Mouse (Mus musculus) left cerebral cortex, adult 2 months (tissue): ENCODE data around the gene Doxl2. TPM values are rescaled to one million over a fixed set of nuclear protein-coding genes. Genes with fewer than 3 reads are reported as not detected.

Experiments
- DNase-seq, 2 experiments: peaks; one replicate each; pipeline ENCODE4 v3.0.0; 2021 to 2022; ENCODE audit warnings: low spot score in 2 of 2, mixed read lengths in 1 of 2; ENCODE audit errors: extremely low spot score in 1 of 2
- H3K27ac ChIP-seq: fragments of 200-600 bp; 2 replicates; pipeline ENCODE4 v1.8.1; 2022
- H3K4me3 ChIP-seq: fragments of 200-600 bp; 2 replicates; pipeline ENCODE4 v1.8.1; 2022
- CTCF ChIP-seq: fragments of 200-600 bp; IDR thresholded peaks from 2 replicates; pipeline ENCODE4 v1.8.1; 2022; ENCODE audit warnings: antibody characterized with exemption, mild to moderate bottlenecking, moderate library complexity
- intact Hi-C: fragments of 180-260 bp; cut with DNase I; formaldehyde crosslinking; loops from one replicate; pipeline ENCODE4 v1.15.1; 2025
- total RNA-seq, 2 experiments: library from RNA; stranded (reverse); gene quantifications; 2 replicates each; pipeline ENCODE4 v1.2.3; 2021

Gene Doxl2
- total RNA-seq, 2 experiments from 2014 or later, result not detected

DNA sequence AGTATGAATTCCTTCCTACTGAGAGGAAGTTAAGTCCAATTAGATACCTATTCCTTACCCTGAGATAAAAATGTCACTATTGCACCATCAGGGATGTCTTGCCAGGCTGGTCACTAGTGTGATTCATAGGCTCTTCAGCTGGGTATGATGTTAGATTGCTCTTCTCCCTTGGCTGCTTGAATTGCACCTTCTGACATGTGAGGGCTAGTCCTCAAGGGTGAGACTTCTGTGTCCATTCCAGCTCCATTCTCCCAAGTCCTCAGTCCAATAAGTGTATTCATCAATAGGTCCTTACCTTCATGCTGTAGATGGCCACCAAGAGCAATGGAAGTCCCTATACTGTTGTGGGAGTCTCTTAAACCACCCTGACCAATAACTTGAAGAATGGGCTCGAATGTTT, 4.9 kb downstream of the Doxl2 start:
- H3K4me3 ChIP-seq, result no peak overlapping the region
- intact Hi-C loops, result no loop called here
- no peak for TF ChIP-seq CTCF
- no peak for DNase-seq
- H3K27ac ChIP-seq, result no peak overlapping the region

DNA sequence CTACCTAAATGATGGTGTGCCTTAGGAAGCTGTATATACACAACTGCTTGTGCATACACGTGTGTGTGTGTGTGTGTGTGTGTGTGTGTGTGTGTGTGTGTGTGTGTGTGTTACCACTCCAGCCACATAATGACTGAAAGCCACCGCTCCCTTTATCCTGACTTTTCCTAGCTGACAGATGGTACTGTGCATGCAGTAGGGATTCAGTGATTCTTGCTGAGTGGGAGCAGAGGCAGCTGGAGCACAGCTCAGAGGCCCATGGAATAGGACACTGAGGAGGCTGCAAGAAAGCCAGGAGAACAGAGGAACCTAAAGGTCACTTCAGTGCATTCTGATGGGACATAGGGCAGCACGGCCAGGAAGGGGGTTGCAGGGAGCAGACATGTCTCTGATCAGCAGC, 7.5 kb downstream of the Doxl2 start:
- DNase-seq, result no peak
- intact Hi-C loops, result no loop called here
- no peak for TF ChIP-seq CTCF

DNA sequence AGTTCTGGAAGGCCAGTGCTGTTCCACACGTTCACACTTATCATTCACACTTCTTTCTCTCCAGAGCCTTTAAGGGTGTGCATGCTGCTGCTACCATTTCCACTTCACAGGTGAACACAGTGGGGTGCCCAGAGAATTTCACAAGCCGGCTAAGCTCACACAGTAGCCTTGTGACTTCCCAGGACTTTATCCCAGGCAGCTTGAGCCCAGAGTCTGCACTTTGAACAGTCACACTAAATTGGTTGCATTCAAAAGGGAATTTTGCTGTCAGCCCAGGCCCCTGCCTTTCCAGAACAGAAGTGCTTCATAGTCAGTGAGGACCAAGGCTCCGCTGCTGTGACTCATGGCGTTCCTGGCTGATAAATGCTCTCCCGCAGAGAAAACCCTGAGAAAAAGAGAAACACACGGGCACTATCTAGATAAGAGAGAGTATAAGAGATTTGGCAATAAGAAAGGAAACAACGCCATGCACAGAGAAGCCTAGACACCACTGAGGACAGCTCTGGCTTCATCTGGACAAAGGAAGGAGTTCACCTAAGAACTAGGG, 11.8 kb downstream of the Doxl2 start, which contains the start of gene Svs1:
Svs1 (plus strand) TSS at position 418 of the 547 bp plus-strand sequence.
- no peak for TF ChIP-seq CTCF
- H3K27ac ChIP-seq, result no peak within 1 kb of the TSS
- H3K4me3 ChIP-seq, result no peak within 1 kb of the TSS
- no peak for DNase-seq
- intact Hi-C loops, result no loop called here

More for the DNA sequence above, 7.5 kb downstream of the Doxl2 start:
- no peak overlapping the region for H3K4me3 ChIP-seq
- H3K27ac ChIP-seq, result no peak overlapping the region

DNA sequence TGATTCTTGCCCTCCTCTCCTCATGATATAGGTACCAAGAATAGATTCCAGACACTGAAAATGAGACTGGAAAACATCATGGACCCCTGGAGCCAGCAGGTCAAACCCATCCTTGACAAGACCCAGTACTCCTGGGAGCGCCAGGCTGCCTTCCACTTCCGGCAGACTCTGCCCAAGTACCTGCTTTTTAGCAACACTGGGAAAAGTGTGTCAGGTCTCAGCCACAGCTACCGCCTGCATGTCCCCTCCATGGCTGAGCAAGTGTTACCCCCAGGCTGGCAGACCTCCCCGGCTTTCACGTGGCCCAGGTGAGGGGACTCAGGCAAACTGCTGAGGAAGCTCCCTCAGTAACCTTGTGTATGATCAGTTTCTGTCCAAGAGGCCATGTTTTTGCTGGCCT, 15.2 kb downstream of the Doxl2 start:
- Histone ChIP-seq H3K4me3 (no peak overlapping the region), H3K27ac (no peak overlapping the region)
- TF ChIP-seq CTCF, result no peak
- DNase-seq, result no peak
- intact Hi-C loops, result no loop called here

DNA sequence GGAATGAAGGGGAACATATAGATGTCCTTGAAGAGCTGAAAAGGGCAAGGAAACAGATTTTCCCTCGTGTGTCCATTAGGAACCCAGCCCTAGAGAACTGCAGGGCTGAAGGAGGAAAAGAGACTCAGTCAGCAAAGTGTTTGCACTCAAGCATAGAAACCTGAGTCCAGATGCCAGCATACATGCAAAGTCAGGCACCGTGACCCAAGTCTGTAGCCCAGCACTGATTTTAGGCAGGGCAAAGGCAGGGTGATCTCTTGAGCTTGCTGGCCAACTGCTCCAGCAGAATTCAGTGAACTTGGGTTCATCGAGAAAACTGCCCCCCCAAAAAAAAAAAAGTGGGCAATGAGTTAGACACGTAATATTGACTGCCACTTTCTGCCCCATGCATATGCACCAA, 17.2 kb downstream of the Doxl2 start:
- intact Hi-C loops, result no loop called here
- no peak overlapping the region for H3K27ac ChIP-seq
- DNase-seq, result no peak
- TF ChIP-seq CTCF, result no peak
- H3K4me3 ChIP-seq, result no peak overlapping the region

DNA sequence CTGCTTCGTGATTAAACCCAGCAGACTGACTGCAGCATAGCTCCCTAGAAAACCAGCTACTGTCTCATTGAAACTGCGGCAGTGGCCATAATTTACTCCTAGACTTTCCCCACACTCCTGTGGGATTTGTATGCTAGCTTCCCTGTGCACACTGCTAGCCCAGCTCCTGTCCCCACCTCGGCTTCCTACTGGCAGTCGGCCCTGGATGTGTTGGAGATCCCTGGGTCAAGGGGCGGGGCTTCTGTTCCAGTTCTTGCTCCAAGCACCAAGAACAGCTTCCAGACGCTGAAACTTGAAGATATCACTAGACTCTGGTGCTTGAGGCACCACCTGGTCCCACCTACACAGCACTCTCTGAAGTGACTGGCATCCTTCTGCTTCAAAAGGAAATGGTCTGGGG, 23.4 kb downstream of the Doxl2 start:
- intact Hi-C loops, result no loop called here
- Histone ChIP-seq H3K27ac (no peak overlapping the region), H3K4me3 (no peak overlapping the region)
- TF ChIP-seq CTCF, result no peak
- DNase-seq, result no peak

DNA sequence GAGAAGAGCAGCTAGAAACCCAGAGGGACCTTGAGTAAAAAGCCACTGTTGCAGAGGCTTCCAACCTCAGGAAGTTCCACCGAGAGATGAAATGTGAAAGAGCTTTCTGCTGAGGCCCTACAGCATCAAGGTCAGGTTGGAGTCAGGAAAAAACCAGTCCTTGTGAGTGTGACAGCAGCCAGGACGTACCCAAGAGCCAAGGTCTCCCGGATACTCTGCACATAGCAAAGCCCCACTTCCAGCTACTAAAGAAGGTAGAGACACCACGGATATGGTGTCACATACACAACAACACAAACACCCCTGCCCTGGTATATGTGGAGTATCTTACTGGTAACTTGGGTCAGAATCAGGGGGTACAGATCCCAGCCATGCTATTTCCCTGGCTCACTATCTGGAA, 24.0 kb downstream of the Doxl2 start:
- intact Hi-C loops, result no loop called here
- no peak for DNase-seq
- no peak overlapping the region for H3K27ac ChIP-seq
- TF ChIP-seq CTCF, result no peak
- H3K4me3 ChIP-seq, result no peak overlapping the region

DNA sequence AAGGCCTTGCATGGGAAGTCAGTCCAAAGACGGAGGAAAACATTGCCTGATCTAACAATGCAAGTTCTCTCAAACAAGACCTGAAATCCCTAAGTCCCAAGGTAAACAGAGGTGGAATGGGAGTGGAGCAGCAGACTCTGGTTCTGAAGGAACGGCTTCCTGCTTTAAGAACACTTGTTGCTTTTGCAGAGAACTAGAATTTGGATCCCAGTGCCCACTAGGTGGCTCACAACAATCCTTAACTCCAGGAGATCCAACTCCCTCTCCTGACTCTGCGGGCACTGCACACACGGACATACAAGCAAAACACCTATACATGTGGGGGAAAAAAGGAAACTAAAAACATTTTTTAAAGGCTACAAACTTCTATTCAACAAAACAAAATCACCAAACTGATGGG, 28.6 kb downstream of the Doxl2 start:
- DNase-seq, result no peak
- Histone ChIP-seq H3K4me3 (no peak overlapping the region), H3K27ac (no peak overlapping the region)
- peak; percentile 59 for TF ChIP-seq CTCF
- intact Hi-C loops, result no loop called here

DNA sequence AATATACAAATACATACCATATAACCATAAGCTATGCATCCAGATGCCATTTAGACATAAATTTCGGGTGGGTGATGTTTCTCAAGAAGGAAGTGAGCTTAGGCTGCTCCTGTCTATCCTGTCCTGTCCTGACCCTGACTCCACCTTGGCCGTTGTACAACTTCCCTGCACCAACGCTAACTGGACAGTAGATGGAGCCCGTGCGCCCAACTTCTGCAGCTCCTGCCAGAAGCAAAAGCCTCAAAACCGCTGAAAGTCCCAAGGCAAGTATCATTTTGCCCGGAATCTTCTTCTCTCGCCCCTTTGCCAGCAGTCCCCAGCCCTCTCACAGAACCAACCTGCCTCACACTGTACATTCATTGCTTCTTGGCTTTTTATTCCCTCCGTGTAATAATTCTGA, 33.2 kb downstream of the Doxl2 start:
- peak; percentile 57 to 63 for DNase-seq
- intact Hi-C loops, result loop anchor here (2.0 to 5.0 kb wide), 2 partner anchors 49 to 391 kb away; no protein-coding TSS in a partner anchor
- peak; percentile 78 for TF ChIP-seq CTCF
- peak overlapping the region; percentile 24; the same call in 1 of the 2 replicates for H3K27ac ChIP-seq
- peak overlapping the region; percentile 38 for H3K4me3 ChIP-seq

DNA sequence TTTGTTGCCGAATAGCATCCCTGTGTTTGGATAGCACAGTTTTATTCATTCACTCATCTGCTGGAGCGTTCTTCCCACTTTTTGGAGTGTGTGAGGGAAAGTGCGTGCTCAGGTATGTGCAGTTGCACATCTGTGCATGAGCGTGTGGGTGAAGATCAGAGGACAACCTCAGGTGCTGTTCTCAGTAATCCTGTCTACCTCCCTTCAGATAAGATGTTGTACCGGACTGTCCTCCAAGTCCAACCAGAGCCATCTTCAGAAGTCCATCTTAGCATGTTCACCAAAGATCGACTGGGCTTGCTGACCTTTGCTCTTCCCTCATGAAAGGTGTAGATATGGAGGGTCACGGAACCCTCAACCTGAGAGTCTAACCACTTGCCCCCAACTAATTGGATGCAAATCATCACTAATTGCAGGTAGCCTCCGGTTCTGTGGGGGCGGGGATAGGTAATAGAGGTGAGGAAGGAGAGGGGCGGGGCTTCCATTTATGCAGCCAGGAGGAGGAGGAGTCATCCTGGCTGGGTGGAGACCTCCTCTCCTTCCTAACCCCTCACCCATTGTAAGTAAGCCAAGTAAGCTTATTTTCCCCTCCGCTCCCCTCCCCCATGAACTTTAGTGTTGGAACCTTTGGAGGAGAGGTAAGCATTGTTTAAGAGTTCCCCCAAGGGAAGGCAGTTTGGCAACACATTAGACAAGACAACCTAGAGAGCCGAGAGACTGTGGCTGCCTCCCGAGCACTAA, 33.8 kb downstream of the Doxl2 start:
- H3K4me3 ChIP-seq, result peak overlapping the region; percentile 38
- TF ChIP-seq CTCF, result no peak
- peak overlapping the region; percentile 24; the same call in 1 of the 2 replicates for H3K27ac ChIP-seq
- no peak for DNase-seq
- intact Hi-C loops, result loop anchor here (5.0 kb wide), 1 partner anchor 49 kb away; no protein-coding TSS in a partner anchor

DNA sequence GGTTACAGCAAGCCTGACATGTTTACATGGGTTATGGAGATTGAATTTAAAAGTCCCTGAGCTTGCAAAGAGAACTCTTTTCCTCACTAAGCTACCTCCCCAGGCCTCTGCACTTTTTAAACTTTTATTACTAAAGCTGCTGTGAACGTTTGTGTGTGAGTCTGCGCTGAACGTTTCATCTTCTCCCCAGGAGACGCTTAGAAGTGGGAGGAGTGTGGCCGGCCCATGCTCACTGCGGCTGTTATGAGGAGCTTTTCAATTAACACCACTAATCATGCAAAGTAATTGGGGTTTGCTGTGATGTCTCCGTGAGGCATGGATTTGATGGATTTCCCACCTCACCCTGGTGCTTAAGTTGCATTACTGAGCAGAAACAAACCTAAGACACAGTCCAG, 34.4 kb downstream of the Doxl2 start:
- Histone ChIP-seq H3K4me3 (no peak overlapping the region), H3K27ac (no peak overlapping the region)
- TF ChIP-seq CTCF, result no peak
- DNase-seq, result no peak
- intact Hi-C loops, result loop anchor here (5.0 kb wide), 1 partner anchor 48 kb away; no protein-coding TSS in a partner anchor

DNA sequence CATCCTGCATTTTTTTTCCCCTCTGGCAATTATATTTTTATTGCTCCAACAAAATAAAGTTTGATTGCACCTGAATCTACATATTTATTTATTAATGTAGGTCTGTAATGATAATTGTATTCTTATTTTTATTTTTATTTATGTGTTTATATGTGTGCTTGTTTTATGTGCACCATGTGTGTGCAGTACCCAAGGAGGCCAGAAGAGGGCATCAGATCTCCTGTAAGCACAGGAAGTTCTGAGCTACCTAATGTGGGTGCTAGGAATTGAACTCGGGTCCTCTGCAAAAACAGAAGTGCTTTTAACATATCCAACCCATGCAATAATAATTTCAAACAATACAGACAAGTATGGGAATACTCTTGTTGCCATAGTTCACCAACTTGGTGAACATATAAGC, 34.9 kb downstream of the Doxl2 start:
- peak; percentile 23 for TF ChIP-seq CTCF
- Histone ChIP-seq H3K27ac (no peak overlapping the region), H3K4me3 (no peak overlapping the region)
- no peak for DNase-seq
- intact Hi-C loops, result loop anchor here (5.0 kb wide), 1 partner anchor 48 kb away; no protein-coding TSS in a partner anchor
